Mouse (Mus musculus) forebrain, postnatal 0 days (tissue): ENCODE results near the gene Sycp1. TPM values are rescaled to one million over a fixed set of nuclear protein-coding genes. Genes with fewer than 3 reads are reported as not detected.

Experiments
- ATAC-seq: fragments of 200-750 bp; cut with Nextera tagmentation; 2 replicates; pipeline ENCODE4 v1.8.0; 2017; ENCODE audit warnings: mild to moderate bottlenecking, moderate library complexity
- DNase-seq: peaks from one replicate; pipeline ENCODE4 v3.0.0-alpha.2; 2015
- H3K27ac ChIP-seq: fragments of 300-500 bp; sonication (generic); 2 replicates; pipeline ENCODE4 v1.5.1; 2014; ENCODE audit warnings: low read depth, mild to moderate bottlenecking, antibody characterized with exemption, low read length, moderate library complexity, mixed read lengths
- H3K27me3 ChIP-seq: fragments of 300-500 bp; sonication (generic); 2 replicates; pipeline ENCODE4 v1.6.1; 2014; ENCODE audit warnings: mild to moderate bottlenecking, low read length, mixed read lengths; ENCODE audit not compliant: insufficient read depth
- H3K36me3 ChIP-seq: fragments of 300-500 bp; sonication (generic); 2 replicates; pipeline ENCODE4 v1.6.1; 2014; ENCODE audit warnings: mild to moderate bottlenecking, moderate library complexity; ENCODE audit not compliant: insufficient read depth
- H3K4me1 ChIP-seq: fragments of 300-500 bp; sonication (generic); 2 replicates; pipeline ENCODE4 v1.6.1; 2014; ENCODE audit warnings: antibody characterized with exemption; ENCODE audit not compliant: insufficient read depth
- H3K4me2 ChIP-seq: fragments of 300-500 bp; sonication (generic); 2 replicates; pipeline ENCODE4 v1.6.1; 2014; ENCODE audit warnings: low read depth, mild to moderate bottlenecking, moderate library complexity
- H3K4me3 ChIP-seq: fragments of 300-500 bp; sonication (generic); 2 replicates; pipeline ENCODE4 v1.5.1; 2014; ENCODE audit warnings: low read depth, low read length, mixed read lengths
- H3K9ac ChIP-seq: fragments of 300-500 bp; sonication (generic); 2 replicates; pipeline ENCODE4 v1.6.1; 2014; ENCODE audit warnings: mild to moderate bottlenecking
- H3K9me3 ChIP-seq: fragments of 300-500 bp; sonication (generic); 2 replicates; pipeline ENCODE4 v1.6.1; 2016; ENCODE audit warnings: low read length
- CTCF ChIP-seq: sonication (generic); IDR thresholded peaks from 2 replicates; pipeline ENCODE4 v1.5.1; 2016; ENCODE audit warnings: antibody characterized with exemption, control low read depth, low read depth
- WGBS: fragments of 180-500 bp; shearing (Covaris S2); extraction: QIAGEN DNeasy Blood & Tissue Kit; methylation state at CpG from one replicate; pipeline ENCODE4 v1.1.7; 2014; 5-methylcytosine and 5-hydroxymethylcytosine counted together
- polyA plus RNA-seq: library from polyadenylated mRNA; unstranded; fragments of >200 nt; fragmentation: Nextera tagmentation; extraction: Ambion mirVana; gene quantifications from 2 replicates; pipeline ENCODE4 v1.2.1, GENCODE M21; 2015
- total RNA-seq: library from RNA; depleted of rRNA; stranded (reverse); fragments of >200 nt; gene quantifications from 2 replicates; pipeline ENCODE4 v1.2.3, GENCODE M21; 2014

Sycp1 gene
- total and polyA plus RNA-seq, 2 experiments from 2014 or later = not detected

- WGBS = 47% methylated on average over 3 of the region's 3 CpGs
These were observed 19.7 kb upstream of the Sycp1 start for GRCm38 (mm10) chr3:102955596-102955995.

DNA sequence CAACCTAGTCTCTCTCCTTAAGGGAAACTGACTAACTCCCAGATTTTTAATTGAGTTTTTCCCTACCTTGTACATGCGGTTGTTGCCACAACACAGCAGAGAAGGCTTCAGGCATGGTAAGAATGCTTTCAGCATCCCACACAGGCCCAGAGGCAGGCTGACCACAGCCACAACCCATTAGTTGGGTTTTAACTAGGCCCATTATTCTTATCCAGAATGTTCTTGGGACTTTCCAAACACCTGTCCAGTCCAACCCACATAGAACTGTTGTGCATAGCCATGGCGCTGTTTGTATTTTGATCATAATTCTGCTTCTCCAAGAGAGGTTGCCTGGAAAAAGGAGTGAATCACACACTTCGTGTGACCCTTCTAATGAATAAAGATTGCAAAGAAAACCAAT, 19.2 kb upstream of the Sycp1 start:
- Histone ChIP-seq H3K27ac (no peak overlapping the region), H3K4me2 (no peak overlapping the region), H3K9me3 (no peaks in the 10 kb centered on the region), H3K9ac (no peak overlapping the region), H3K4me1 (no peaks in the 10 kb centered on the region), H3K27me3 (no peaks in the 10 kb centered on the region), H3K36me3 (no peaks in the 10 kb centered on the region), H3K4me3 (no peak overlapping the region)
- no peak for TF ChIP-seq CTCF
- 89% methylated on average over 3 of the region's 3 CpGs for WGBS
- no peak for DNase-seq
- ATAC-seq = no peak

More at GRCm38 (mm10) chr3:102955596-102955995, 19.7 kb upstream of the Sycp1 start:
- Histone ChIP-seq H3K36me3 (no peaks in the 10 kb centered on the region), H3K4me3 (no peak overlapping the region), H3K4me2 (no peak overlapping the region), H3K4me1 (no peaks in the 10 kb centered on the region), H3K9ac (no peak overlapping the region), H3K27me3 (no peaks in the 10 kb centered on the region), H3K9me3 (no peaks in the 10 kb centered on the region), H3K27ac (no peak overlapping the region)
- ATAC-seq (no peak), DNase-seq (no peak)
- TF ChIP-seq CTCF = no peak

GRCm38 (mm10) chr3:102954476-102954875, 18.6 kb upstream of the Sycp1 start:
- no peak for ATAC-seq
- no peaks in the 10 kb centered on the region for H3K27me3 ChIP-seq
- no peak overlapping the region for H3K4me3 ChIP-seq
- 96% methylated on average over 12 of the region's 12 CpGs for WGBS
- no peak overlapping the region for H3K9ac ChIP-seq
- no peaks in the 10 kb centered on the region for H3K4me1 ChIP-seq
- no peak overlapping the region for H3K27ac ChIP-seq
- TF ChIP-seq CTCF = no peak
- H3K36me3 ChIP-seq = no peaks in the 10 kb centered on the region
- no peak for DNase-seq
- H3K9me3 ChIP-seq = no peaks in the 10 kb centered on the region
- H3K4me2 ChIP-seq = no peak overlapping the region

DNA sequence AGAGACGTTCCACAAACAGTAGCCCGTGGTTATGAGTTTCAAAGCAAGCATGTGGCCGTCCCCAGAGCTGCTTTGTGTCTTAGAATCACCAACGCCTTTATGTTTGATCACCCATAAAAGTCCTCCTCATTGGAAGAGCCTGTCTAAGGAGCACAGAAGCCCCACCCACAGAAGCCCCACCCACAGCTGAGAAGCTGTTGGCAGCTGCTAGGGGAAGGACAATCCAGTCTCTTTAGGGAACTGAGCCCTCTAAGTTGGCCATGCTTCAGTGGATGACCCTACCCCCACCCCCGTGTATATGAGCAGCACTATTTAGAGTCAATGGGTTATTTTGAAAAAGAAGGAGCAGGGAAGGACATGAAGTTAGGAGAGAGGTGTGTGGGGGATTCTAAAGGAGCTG, 11.0 kb upstream of the Sycp1 start:
- WGBS = 40% methylated on average over 5 of the region's 5 CpGs
- ATAC-seq = no peak

DNA sequence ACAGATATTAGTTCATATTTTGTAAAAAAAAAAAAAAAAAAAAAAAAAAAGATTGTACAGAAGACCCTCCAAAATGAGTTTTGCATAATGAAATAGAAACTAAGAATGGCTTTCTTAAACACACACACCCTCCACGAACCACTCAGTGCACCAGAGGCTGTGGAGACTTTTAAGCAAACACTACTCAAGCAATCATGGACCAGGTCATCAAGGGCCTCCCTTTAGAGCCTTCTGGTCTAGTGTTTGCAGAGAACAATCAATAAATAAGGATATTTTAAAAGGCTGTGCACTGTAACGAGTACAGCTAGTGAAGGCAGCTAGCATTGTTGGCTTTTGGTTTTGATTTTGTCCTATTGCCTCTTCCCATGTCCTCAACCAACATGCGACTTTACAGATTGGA, 10.4 kb upstream of the Sycp1 start:
- TF ChIP-seq CTCF = no peak
- no peak for ATAC-seq
- 75% methylated on average over 3 of the region's 3 CpGs for WGBS

More for the DNA sequence above, 11.0 kb upstream of the Sycp1 start:
- Histone ChIP-seq H3K9me3 (no peaks in the 10 kb centered on the region), H3K4me2 (no peak overlapping the region), H3K27ac (no peak overlapping the region), H3K36me3 (no peaks in the 10 kb centered on the region), H3K9ac (no peak overlapping the region), H3K4me1 (no peaks in the 10 kb centered on the region), H3K4me3 (no peak overlapping the region), H3K27me3 (no peaks in the 10 kb centered on the region)
- no peak for DNase-seq
- no peak for TF ChIP-seq CTCF

GRCm38 (mm10) chr3:102938100-102938499, 2.2 kb upstream of the Sycp1 start:
- no peak overlapping the region for H3K4me2 ChIP-seq
- WGBS = 77% methylated on average over 1 of the region's 1 CpGs
- ATAC-seq = peak; percentile 51; the same call in 1 of the 2 replicates

More for the DNA sequence above, 10.4 kb upstream of the Sycp1 start:
- DNase-seq = no peak
- H3K27me3 ChIP-seq = no peaks in the 10 kb centered on the region
- no peaks in the 10 kb centered on the region for H3K36me3 ChIP-seq
- no peak overlapping the region for H3K4me3 ChIP-seq
- no peak overlapping the region for H3K4me2 ChIP-seq
- no peak overlapping the region for H3K9ac ChIP-seq
- H3K9me3 ChIP-seq = no peaks in the 10 kb centered on the region
- H3K27ac ChIP-seq = no peak overlapping the region
- no peaks in the 10 kb centered on the region for H3K4me1 ChIP-seq

DNA sequence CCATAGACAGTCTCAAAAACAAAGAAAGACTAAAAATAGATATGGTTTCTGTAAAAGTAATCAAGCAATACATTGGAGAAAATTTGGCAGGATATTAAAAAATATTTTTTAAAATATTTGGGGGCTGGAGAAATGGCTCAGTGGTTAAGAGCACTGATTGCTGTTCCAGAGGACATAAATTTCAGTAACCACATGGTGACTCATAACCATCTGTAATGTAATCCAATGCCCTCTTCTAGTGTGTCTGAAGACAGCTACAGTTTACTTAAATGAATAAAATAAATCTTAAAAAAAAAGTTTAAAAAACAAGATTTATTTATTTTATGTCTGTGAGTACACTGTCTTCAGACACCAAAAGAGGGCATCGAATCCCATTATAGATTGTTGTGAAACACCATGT, 36.8 kb downstream of the Sycp1 start:
- Histone ChIP-seq H3K27ac (no peak overlapping the region), H3K4me1 (no peaks in the 10 kb centered on the region), H3K9me3 (no peaks in the 10 kb centered on the region), H3K9ac (no peak overlapping the region), H3K4me2 (no peak overlapping the region), H3K27me3 (no peaks in the 10 kb centered on the region), H3K36me3 (no peaks in the 10 kb centered on the region), H3K4me3 (no peak overlapping the region)
- TF ChIP-seq CTCF = no peak
- no peak for DNase-seq
- ATAC-seq = no peak
- WGBS = 96% methylated on average over 1 of the region's 1 CpGs

More at GRCm38 (mm10) chr3:102938100-102938499, 2.2 kb upstream of the Sycp1 start:
- H3K9me3 ChIP-seq = no peaks in the 10 kb centered on the region
- no peak overlapping the region for H3K4me3 ChIP-seq
- no peaks in the 10 kb centered on the region for H3K4me1 ChIP-seq
- H3K27ac ChIP-seq = peak overlapping the region; percentile 3; the same call in 1 of the 2 replicates
- no peak for TF ChIP-seq CTCF
- H3K36me3 ChIP-seq = no peaks in the 10 kb centered on the region
- peak; percentile 2 for DNase-seq
- no peaks in the 10 kb centered on the region for H3K27me3 ChIP-seq
- no peak overlapping the region for H3K9ac ChIP-seq
